8 mouse cellular contexts compared by ENCODE assay signal in genomic region chr9:21592703-21593121, GRCm38 (mm10). TPM values are rescaled to one million over a fixed set of nuclear protein-coding genes. Genes with fewer than 3 reads are reported as not detected.
DNase-seq lines count a peak whose midpoint lies in the region; ATAC-seq lines count a peak whose summit lies in the region.

TSS of gene Timm29 (plus strand) at chr9:21592722.
TSS of gene Yipf2 (minus strand) at chr9:21592828.

- peak within 1 kb of the TSS; percentile 97 for H3K4me3 ChIP-seq in hindbrain, embryonic 11.5 days (ENCODE audit: low read depth, low read length)

- peak within 1 kb of the TSS; percentile 94 for H3K4me2 ChIP-seq in hindbrain, embryonic 11.5 days (replicated peaks; ENCODE audit: low read depth, low read length)

- peak within 1 kb of the TSS; percentile 92 for H3K9ac ChIP-seq in hindbrain, embryonic 11.5 days (ENCODE audit: low read depth, low read length)

- peak; percentile 92 for DNase-seq in Muller cell, postnatal 12 days (ENCODE audit: inconsistent ontology term)
- peak; percentile 95 for DNase-seq in cerebellum, adult 9-11 months
- peak; percentile 93 to 99 for DNase-seq in frontal cortex, adult 2 months (ENCODE audit: extremely low spot score in 1 of 2, low spot score in 1 of 2)
- peak; percentile 96 for DNase-seq in hindbrain, embryonic 11.5 days (ENCODE audit: low spot score)
- peak; percentile 93 to 94 for DNase-seq in layer of hippocampus, postnatal 10 days (ENCODE audit: low spot score in 2 of 2)
- DNase-seq in lung, postnatal 10 days, result peak; percentile 95
- peak; percentile 82 for DNase-seq in ovary, postnatal 36 days (ENCODE audit: low spot score)
- peak; percentile 91 for DNase-seq in thymus, postnatal 25 days

- H3K9me3 ChIP-seq in hindbrain, embryonic 11.5 days (ENCODE audit: control insufficient read depth, low read length), result no peaks in the 10 kb centered on the region

- under 1% methylated on average over 30 of the region's 30 CpGs for WGBS in hindbrain, embryonic 11.5 days

- peaks cover 5% of the 10 kb centered on the region for H3K4me1 ChIP-seq in hindbrain, embryonic 11.5 days (replicated peaks; ENCODE audit: control insufficient read depth, insufficient read depth, low read length)

- peak within 1 kb of the TSS; percentile 85 for H3K27ac ChIP-seq in hindbrain, embryonic 11.5 days (ENCODE audit: low read depth, low read length)

- ATAC-seq in hindbrain, embryonic 11.5 days (ENCODE audit: low FRiP score), result peak; percentile 92

- no peaks in the 10 kb centered on the region for H3K27me3 ChIP-seq in hindbrain, embryonic 11.5 days (ENCODE audit: control insufficient read depth, insufficient read depth, low read length)

- H3K36me3 ChIP-seq in hindbrain, embryonic 11.5 days (ENCODE audit: control insufficient read depth, insufficient read depth, low read length), result peaks cover 5% of the 10 kb centered on the region; the same call in 1 of the 2 replicates

RNA-seq across cellular contexts. Expression of gene Timm29, which starts in this region (rescaled TPM):
- polyA plus RNA-seq in frontal cortex, adult 2 months (2012; rRNA removed), result 53.2 TPM in 2 replicates
- polyA plus RNA-seq in hindbrain, embryonic 11.5 days (2014; fragmentation: Nextera tagmentation; extraction: Ambion mirVana), result 53.9 and 61.7 TPM in 2 replicates
- 10 to 100 TPM; 53.7 to 54.6 TPM for total RNA-seq in layer of hippocampus, postnatal 10 days (2021)

RNA-seq across cellular contexts. Expression of gene Yipf2, which starts in this region (rescaled TPM):
- polyA plus RNA-seq in frontal cortex, adult 2 months (2012; rRNA removed), result 27.6 and 27.8 TPM in 2 replicates
- 16.0 and 16.9 TPM in 2 replicates for polyA plus RNA-seq in hindbrain, embryonic 11.5 days (2014; fragmentation: Nextera tagmentation; extraction: Ambion mirVana)
- total RNA-seq in layer of hippocampus, postnatal 10 days (2021), result 10 to 100 TPM; 11.3 to 12.3 TPM

Comparison
In these comparisons a context has a peak if more than half of its experiments do, and no peak if none do; other contexts are left out.
1. Peak in every context shown above with its lines: DNase-seq, ATAC-seq, H3K4me3 ChIP-seq and H3K27ac ChIP-seq.